Mouse (Mus musculus): ENCODE measurements around the gene Rnase1.

GRCm38 (mm10) chr14:51132372-51132771, 14.2 kb downstream of the Rnase1 start:
- no peak for TF ChIP-seq CTCF (IDR thresholded peaks at IDR 0.05; ENCODE audit: insufficient read depth, low read length)
- no peak for TF ChIP-seq POLR2A (IDR thresholded peaks at IDR 0.05; ENCODE audit: borderline replicate concordance, extremely low read depth, low read depth, low read length)
